Mouse (Mus musculus): ENCODE data around the gene Churc1.

DNA sequence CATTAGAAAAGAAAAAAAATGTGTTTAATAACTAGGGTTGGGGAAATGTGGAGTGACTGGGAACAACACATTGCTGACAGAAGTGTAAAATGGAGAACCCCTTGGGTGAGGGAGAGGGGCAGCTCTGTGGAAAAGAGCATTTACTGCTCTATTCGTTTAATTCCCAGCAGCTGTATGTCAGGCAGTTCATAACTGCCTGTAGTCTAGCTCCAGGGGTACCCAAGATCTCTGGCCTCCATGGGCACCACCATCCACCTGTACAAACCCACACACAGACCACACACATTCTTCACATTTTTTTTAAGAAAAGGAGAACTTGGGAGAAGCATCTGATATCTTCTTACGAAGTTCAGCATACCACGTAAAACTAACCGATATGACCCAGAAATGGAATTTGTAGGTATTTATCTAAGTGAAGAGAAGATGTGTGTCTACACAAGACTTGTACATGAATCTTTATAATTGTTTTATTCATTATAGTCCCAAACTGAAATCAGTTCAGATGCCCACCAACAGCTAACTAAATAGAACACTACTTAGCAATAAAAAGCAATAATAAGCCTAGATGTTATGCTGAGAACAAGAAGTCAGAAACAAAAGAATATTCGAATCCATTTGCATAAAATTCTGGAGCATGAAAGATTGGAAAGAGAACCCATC is 5.6 kb downstream of the Churc1 start:
- TF ChIP-seq CTCF (IDR thresholded peaks at IDR 0.05; ENCODE audit: extremely low read depth, insufficient read length, insufficient replicate concordance, low read depth, low read length) (no peak), POLR2A (IDR thresholded peaks at IDR 0.05; ENCODE audit: low read depth, low read length) (no peak)

Measured in small intestine, adult 2 months (tissue).